Mouse (Mus musculus) forebrain, embryonic 13.5 days (tissue): Measurements from ENCODE around the gene Ranbp9. TPM values are rescaled to one million over a fixed set of nuclear protein-coding genes. Genes with fewer than 3 reads are reported as not detected.

Source experiments
- ATAC-seq: fragments of 200-750 bp; cut with Nextera tagmentation; 2 replicates; pipeline ENCODE4 v1.8.0; 2017
- H3K27ac ChIP-seq: fragments of 300-500 bp; sonication (generic); 2 replicates; pipeline ENCODE4 v1.5.1; 2015; ENCODE audit warnings: inconsistent platforms, mild to moderate bottlenecking, moderate library complexity
- H3K27me3 ChIP-seq: fragments of 300-500 bp; sonication (generic); 2 replicates; pipeline ENCODE4 v1.6.1; 2015; ENCODE audit warnings: mild to moderate bottlenecking, inconsistent platforms
- H3K36me3 ChIP-seq: fragments of 300-500 bp; sonication (generic); 2 replicates; pipeline ENCODE4 v1.6.1; 2015; ENCODE audit warnings: mild to moderate bottlenecking, inconsistent platforms; ENCODE audit not compliant: poor library complexity, severe bottlenecking
- H3K4me1 ChIP-seq: fragments of 300-500 bp; sonication (generic); 2 replicates; pipeline ENCODE4 v1.6.1; 2015; ENCODE audit warnings: inconsistent platforms
- H3K4me2 ChIP-seq: fragments of 300-500 bp; sonication (generic); 2 replicates; pipeline ENCODE4 v1.6.1; 2015; ENCODE audit warnings: inconsistent platforms, mild to moderate bottlenecking, moderate library complexity
- H3K4me3 ChIP-seq: fragments of 300-500 bp; sonication (generic); 2 replicates; pipeline ENCODE4 v1.5.1; 2015; ENCODE audit warnings: mild to moderate bottlenecking, inconsistent platforms
- H3K9ac ChIP-seq: fragments of 300-500 bp; sonication (generic); 2 replicates; pipeline ENCODE4 v1.6.1; 2015; ENCODE audit warnings: mild to moderate bottlenecking, inconsistent platforms
- H3K9me3 ChIP-seq: fragments of 300-500 bp; sonication (generic); replicated peaks from 2 replicates; pipeline ENCODE4 v1.6.1; 2016; ENCODE audit warnings: inconsistent platforms
- WGBS: fragments of 180-500 bp; shearing (Covaris S2); methylation state at CpG from one replicate; pipeline ENCODE4 v1.1.7; 2015; 5-methylcytosine and 5-hydroxymethylcytosine counted together
- polyA plus RNA-seq: library from polyadenylated mRNA; unstranded; fragments of >200 nt; fragmentation: Nextera tagmentation; extraction: Ambion mirVana; gene quantifications from 2 replicates; pipeline ENCODE4 v1.2.1, GENCODE M21; 2015

Ranbp9 gene
- polyA plus RNA-seq, 1 experiment from 2014 or later: 12.7 TPM

DNA sequence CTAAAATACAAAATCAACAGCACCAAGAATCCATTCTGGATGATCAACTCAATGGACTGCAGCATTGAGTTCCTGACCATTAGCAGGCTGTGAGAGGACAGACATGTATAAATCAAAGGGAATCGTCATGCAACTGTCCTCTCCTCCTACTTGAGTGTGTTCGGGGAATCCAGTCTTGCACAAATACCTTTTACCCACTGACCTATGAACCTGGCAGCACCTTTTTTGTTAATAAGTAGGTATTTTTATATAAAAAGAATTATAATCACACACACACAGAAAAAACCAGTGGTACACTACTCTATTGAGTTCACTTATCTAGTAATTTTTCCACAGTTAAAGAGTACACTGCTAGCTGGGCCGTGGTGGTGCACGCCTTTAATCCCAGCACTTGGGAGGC is 37.4 kb downstream of the Ranbp9 start:
- Histone ChIP-seq H3K4me1 (0 out of 2 replicates have a peak, but pooled peaks cover 7% of the 10 kb centered on the region), H3K36me3 (no peaks in the 10 kb centered on the region), H3K27me3 (no peaks in the 10 kb centered on the region), H3K9ac (no peak overlapping the region), H3K4me3 (no peak overlapping the region), H3K27ac (no peak overlapping the region), H3K4me2 (no peak overlapping the region), H3K9me3 (no peaks in the 10 kb centered on the region)
- WGBS: 98% methylated on average over 4 of the region's 4 CpGs
- ATAC-seq: no peak

DNA sequence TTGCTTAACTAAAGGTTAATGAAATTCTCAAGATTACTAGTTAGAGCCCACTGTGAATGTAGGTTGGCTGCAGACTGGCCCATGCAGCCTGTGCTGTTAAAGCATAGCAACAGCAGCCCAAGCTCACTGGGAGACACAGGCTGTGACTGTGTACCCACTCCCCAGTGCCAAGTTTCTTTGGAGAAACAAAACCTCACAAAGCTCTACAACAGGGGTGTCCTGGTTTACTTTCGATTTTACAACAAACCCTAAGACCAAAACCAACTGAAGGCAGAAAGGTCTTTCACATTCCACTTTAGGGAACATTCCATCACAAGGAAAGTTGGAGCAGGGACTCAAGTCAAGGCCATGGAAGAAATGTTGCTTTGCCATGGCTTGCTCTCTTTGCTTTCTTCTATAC is 38.5 kb downstream of the Ranbp9 start:
- 83% methylated on average over 1 of the region's 1 CpGs for WGBS
- ATAC-seq: no peak

DNA sequence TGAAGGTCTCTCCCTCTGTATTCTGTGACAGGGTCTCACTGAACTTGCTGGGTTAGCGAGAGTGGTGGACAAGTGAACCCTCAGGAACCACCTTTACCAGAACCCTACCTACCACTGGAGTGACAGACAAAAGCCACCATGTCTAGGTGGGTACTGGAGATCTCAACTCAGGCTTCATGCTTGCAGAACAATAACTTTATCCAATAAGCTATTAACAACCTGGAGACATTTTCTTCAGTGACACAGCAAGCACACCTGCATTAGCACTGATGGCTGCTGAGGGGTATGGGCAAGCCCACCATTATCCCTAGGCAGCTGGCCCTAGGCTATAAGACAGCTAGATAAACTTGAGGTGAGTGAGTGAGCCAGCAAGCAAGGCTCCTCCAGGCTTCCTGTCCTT is 40.7 kb downstream of the Ranbp9 start:
- no peak for ATAC-seq
- no peaks in the 10 kb centered on the region for H3K36me3 ChIP-seq
- 0 out of 2 replicates have a peak, but pooled peaks cover 3% of the 10 kb centered on the region for H3K4me1 ChIP-seq
- H3K9me3 ChIP-seq: no peaks in the 10 kb centered on the region
- no peak overlapping the region for H3K27ac ChIP-seq
- H3K9ac ChIP-seq: no peak overlapping the region
- no peak overlapping the region for H3K4me2 ChIP-seq
- H3K4me3 ChIP-seq: no peak overlapping the region
- WGBS: 92% methylated on average over 1 of the region's 1 CpGs
- no peaks in the 10 kb centered on the region for H3K27me3 ChIP-seq

More for the DNA sequence above, 38.5 kb downstream of the Ranbp9 start:
- H3K27ac ChIP-seq: no peak overlapping the region
- H3K9ac ChIP-seq: no peak overlapping the region
- no peak overlapping the region for H3K4me2 ChIP-seq
- H3K4me3 ChIP-seq: no peak overlapping the region
- no peaks in the 10 kb centered on the region for H3K9me3 ChIP-seq
- H3K36me3 ChIP-seq: no peaks in the 10 kb centered on the region
- H3K4me1 ChIP-seq: 0 out of 2 replicates have a peak, but pooled peaks cover 7% of the 10 kb centered on the region
- H3K27me3 ChIP-seq: no peaks in the 10 kb centered on the region

DNA sequence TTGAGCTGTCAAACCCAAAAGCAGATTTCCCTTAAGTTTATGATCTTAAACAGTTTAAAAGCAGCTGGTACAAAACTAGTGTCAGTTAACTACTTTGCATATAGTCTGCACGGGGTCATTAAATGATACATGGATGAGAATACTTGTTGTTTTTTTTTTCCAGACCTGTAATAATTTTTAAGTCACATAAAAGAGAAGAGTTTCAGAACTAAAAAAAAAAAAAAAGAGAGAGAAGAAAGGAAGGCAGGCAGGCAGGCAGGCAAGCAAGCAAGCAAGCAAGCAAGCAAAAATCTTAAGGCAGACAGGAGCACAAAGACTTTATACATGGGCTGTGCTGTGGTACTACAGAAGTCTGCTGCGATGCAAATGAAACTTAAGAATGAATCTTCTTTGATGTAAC is 47.7 kb downstream of the Ranbp9 start:
- peaks cover 14% of the 10 kb centered on the region for H3K36me3 ChIP-seq
- H3K27ac ChIP-seq: no peak overlapping the region
- ATAC-seq: no peak
- H3K4me1 ChIP-seq: no peaks in the 10 kb centered on the region
- no peak overlapping the region for H3K9ac ChIP-seq
- H3K27me3 ChIP-seq: no peaks in the 10 kb centered on the region
- H3K9me3 ChIP-seq: no peaks in the 10 kb centered on the region
- H3K4me3 ChIP-seq: no peak overlapping the region
- 84% methylated on average over 2 of the region's 2 CpGs for WGBS
- H3K4me2 ChIP-seq: no peak overlapping the region

DNA sequence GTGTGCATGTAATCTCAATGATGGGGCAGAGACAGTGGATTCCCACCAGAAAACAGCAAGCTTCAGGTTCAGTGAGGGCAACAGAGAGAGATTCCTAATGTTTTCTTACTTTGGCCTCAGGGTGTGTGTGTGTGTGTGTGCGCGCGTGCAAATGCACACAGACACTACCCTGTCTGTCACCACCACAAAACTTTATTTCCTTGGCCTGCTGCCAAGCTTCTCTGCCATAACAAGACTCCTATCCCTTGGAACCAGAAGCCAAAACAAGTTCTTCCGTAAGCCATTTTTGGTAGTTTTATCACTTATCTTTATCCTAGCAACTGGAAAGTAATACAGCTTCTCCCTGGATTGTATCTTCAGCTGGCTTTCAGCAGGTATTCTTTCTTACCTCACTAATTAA is 52.6 kb downstream of the Ranbp9 start:
- no peaks in the 10 kb centered on the region for H3K27me3 ChIP-seq
- no peaks in the 10 kb centered on the region for H3K9me3 ChIP-seq
- H3K36me3 ChIP-seq: peaks cover 24% of the 10 kb centered on the region
- no peaks in the 10 kb centered on the region for H3K4me1 ChIP-seq
- no peak for ATAC-seq
- no peak overlapping the region for H3K9ac ChIP-seq
- 94% methylated on average over 4 of the region's 4 CpGs for WGBS
- no peak overlapping the region for H3K4me3 ChIP-seq
- no peak overlapping the region for H3K27ac ChIP-seq
- no peak overlapping the region for H3K4me2 ChIP-seq

DNA sequence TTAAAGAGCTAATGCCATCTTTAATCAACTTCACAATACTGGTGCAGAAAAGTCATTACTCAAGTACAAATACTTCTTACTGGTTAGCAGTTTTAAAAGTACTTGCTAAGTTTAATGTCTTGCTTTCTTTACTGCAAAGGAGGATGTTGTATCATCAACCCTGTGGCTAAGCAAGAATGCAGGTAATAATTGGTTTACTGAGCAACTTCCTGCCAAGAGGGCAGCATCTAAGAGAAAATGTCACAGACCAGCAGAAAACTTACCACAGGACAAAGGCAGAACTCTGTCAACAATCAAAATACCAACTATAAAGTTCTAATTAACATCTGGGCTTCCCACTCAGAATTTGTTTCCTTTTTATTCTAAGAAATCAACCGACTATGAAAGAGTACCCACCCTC is 65.8 kb downstream of the Ranbp9 start:
- H3K27me3 ChIP-seq: no peaks in the 10 kb centered on the region
- no peaks in the 10 kb centered on the region for H3K9me3 ChIP-seq
- H3K9ac ChIP-seq: no peak overlapping the region
- ATAC-seq: no peak
- WGBS: 82% methylated on average over 1 of the region's 1 CpGs
- no peak overlapping the region for H3K4me2 ChIP-seq
- H3K4me3 ChIP-seq: no peak overlapping the region
- H3K36me3 ChIP-seq: peaks cover 72% of the 10 kb centered on the region
- no peak overlapping the region for H3K27ac ChIP-seq
- no peaks in the 10 kb centered on the region for H3K4me1 ChIP-seq

DNA sequence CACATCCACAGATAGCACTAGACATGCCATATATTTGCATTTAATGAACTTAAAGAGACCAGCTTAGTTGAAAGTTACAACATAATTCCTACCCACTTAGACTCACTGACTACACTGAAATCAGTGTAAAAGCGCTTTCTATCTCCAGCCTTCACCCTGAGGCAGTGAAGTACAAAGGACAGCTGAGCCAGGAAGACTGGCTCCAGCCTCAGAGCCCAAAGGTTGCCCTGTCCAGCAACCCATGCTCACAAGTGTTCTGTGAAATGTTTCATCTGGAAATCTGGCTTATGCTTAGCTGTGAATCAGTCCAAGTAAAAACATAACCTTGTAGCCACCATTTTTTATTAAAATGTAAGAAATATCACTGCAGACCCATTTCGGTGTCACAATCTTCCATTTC is 67.5 kb downstream of the Ranbp9 start:
- no peak for ATAC-seq
- Histone ChIP-seq H3K27ac (no peak overlapping the region), H3K36me3 (peaks cover 57% of the 10 kb centered on the region), H3K4me3 (no peak overlapping the region), H3K27me3 (no peaks in the 10 kb centered on the region), H3K9me3 (no peaks in the 10 kb centered on the region), H3K4me2 (no peak overlapping the region), H3K4me1 (no peaks in the 10 kb centered on the region), H3K9ac (no peak overlapping the region)
- WGBS: 97% methylated on average over 2 of the region's 2 CpGs

DNA sequence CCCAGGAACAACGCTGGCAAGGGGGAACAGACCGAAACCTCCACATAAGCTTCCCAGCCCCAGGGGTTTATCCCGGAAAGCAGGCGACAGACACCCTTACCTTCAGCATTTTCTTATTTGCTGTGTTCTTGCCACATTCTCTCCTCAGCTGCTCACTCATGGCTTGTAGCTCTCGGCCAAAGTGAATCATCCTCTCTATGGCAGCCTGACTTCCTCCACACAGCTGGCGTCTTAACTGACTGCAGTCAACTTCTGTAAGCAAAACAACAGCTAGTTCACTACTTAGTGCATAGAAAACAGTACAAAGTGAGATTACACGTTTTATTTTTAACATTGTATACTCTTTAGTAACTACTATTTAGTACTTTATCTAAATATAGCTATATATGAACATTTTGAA is 68.8 kb downstream of the Ranbp9 start:
- 86% methylated on average over 7 of the region's 7 CpGs for WGBS
- H3K36me3 ChIP-seq: peaks cover 58% of the 10 kb centered on the region

DNA sequence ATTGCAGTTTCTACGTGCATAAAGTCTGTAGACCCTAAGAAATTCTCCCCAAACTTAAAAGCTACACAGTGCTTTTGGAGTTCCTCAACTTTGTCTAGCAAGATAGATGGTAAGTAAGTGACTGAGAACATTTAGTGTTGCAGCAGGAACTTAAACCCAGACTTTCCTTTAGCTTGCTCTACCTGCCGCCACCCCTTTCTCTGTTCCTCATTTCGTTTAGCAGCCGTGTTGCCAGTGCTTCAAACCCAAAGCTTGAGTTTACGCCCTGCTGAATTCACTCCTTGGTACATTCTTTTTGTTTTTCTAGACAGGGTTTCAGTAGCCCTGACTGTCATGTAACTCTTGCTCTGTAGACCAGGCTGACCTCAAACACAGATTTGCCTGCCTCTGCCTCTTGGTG is 81.5 kb downstream of the Ranbp9 start:
- H3K27me3 ChIP-seq: no peaks in the 10 kb centered on the region
- peaks cover 59% of the 10 kb centered on the region for H3K36me3 ChIP-seq
- WGBS: 93% methylated on average over 5 of the region's 5 CpGs
- no peak overlapping the region for H3K27ac ChIP-seq
- peak overlapping the region; percentile 70 for H3K4me2 ChIP-seq
- H3K9me3 ChIP-seq: no peaks in the 10 kb centered on the region
- ATAC-seq: no peak
- peaks cover 12% of the 10 kb centered on the region for H3K4me1 ChIP-seq
- H3K4me3 ChIP-seq: peak overlapping the region; percentile 85
- 0 out of 2 replicates have a peak overlapping the region, but pooled peaks have one; percentile 94 for H3K9ac ChIP-seq

More for the DNA sequence above, 68.8 kb downstream of the Ranbp9 start:
- Histone ChIP-seq H3K9me3 (no peaks in the 10 kb centered on the region), H3K9ac (no peak overlapping the region), H3K4me1 (no peaks in the 10 kb centered on the region), H3K27me3 (no peaks in the 10 kb centered on the region), H3K4me3 (no peak overlapping the region), H3K4me2 (no peak overlapping the region), H3K27ac (no peak overlapping the region)
- no peak for ATAC-seq

DNA sequence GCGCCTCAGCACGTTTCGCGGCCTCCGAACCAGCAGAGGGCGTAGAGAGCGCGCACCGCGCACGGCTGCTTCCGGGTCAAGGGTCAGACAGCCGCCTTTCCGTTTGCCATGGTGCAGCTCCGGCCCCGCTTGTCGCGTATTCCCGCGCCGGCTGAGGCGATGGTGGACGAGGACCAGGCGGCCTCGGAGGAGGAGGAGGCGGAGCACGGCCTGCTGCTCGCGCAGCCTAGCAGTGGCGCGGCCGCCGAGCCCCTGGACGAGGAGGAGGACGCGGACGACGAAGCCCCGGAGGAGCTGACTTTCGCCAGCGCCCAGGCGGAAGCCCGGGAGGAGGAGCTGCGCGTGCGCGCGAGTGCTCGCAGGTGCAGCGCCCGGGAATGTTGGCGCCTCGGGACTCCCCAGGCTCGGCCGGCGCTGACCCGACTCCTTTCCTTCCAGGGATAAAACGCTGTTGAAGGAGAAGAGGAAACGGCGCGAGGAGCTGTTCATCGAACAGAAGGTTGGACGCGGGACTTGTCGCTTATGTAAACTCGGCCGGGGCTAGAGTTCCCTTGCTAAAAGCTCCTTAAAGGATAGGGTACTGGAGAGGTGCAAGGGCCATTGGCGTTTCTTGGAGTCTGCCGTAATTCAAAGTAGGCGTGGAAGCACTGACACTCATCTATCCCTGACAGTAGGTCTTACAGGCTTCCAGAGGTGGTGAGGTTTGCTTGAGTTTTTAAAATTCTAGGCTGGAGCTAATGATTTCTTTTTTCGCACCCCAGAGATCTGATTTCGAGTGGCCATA is 82.6 kb downstream of the Ranbp9 start, which contains the start of gene Nol7:
Gene Nol7, plus strand, starts transcription at position 94 of the 784 bp plus-strand sequence.
- Histone ChIP-seq H3K4me2 (peak within 1 kb of the TSS; percentile 70), H3K27ac (peak within 1 kb of the TSS; percentile 93), H3K4me3 (peak within 1 kb of the TSS; percentile 85), H3K9me3 (no peaks in the 10 kb centered on the region), H3K4me1 (peaks cover 12% of the 10 kb centered on the region), H3K9ac (peak within 1 kb of the TSS; percentile 94), H3K27me3 (no peaks in the 10 kb centered on the region), H3K36me3 (peaks cover 60% of the 10 kb centered on the region)
- 2% methylated on average over 56 of the region's 72 CpGs for WGBS
- ATAC-seq: peak; percentile 94

DNA sequence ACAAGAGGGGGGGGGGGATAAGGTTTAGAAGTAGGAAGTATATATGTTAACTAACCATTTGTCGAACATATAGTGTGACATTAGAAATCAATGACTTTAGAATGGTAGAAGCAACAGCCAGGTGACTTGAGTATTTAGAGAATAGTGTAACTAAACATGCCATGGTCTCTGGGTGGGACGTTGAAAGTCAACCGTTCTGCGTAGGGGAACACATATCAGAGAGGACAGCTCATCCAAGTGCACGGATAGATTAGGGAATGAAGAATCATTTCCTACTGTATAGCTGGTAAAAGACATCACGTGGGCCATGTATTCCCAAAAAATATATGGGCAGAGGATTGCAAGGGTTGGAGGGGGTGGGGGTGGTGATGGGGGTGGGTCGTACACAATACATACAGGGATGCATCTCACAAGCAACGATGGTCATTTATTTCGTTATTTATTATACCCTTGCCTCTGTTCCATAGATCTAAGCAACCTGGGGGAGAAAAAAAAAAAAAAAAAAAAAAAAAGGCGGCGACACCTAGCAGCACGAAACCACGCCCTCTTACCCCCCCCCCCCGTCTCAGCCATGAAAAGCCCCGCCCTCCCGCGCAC is 83.3 kb downstream of the Ranbp9 start:
- no peak overlapping the region for H3K9ac ChIP-seq
- no peak; the same call in 1 of the 2 replicates for ATAC-seq
- H3K36me3 ChIP-seq: peaks cover 55% of the 10 kb centered on the region
- H3K27me3 ChIP-seq: no peaks in the 10 kb centered on the region
- peak overlapping the region; percentile 70; the same call in 1 of the 2 replicates for H3K4me2 ChIP-seq
- H3K4me1 ChIP-seq: peaks cover 12% of the 10 kb centered on the region
- H3K4me3 ChIP-seq: peak overlapping the region; percentile 85
- no peak overlapping the region for H3K27ac ChIP-seq
- H3K9me3 ChIP-seq: no peaks in the 10 kb centered on the region
- WGBS: 45% methylated on average over 14 of the region's 17 CpGs

DNA sequence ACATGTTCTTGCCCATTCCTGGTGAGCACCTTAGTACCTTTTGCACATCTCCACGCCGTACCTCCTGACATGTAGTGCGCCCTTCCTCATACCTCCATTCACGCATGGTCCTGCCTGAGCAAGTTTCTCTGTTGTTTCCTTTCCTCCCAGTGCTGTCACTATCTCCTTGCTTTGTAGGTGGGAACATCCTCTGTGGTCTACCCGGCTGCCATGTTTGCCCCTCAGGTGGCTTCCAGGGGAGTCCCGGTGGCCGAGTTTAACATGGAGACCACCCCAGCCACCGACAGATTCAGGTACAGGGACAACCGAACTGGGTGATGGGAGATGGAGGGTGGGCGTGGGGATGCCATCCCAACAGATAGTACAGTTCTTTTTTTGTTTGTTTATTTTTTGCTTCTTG is 95.8 kb downstream of the Ranbp9 start:
- WGBS: 98% methylated on average over 10 of the region's 10 CpGs
- H3K9ac ChIP-seq: no peak overlapping the region
- H3K36me3 ChIP-seq: peaks cover 36% of the 10 kb centered on the region
- ATAC-seq: no peak
- H3K27me3 ChIP-seq: no peaks in the 10 kb centered on the region
- H3K27ac ChIP-seq: no peak overlapping the region
- H3K4me2 ChIP-seq: no peak overlapping the region
- no peaks in the 10 kb centered on the region for H3K4me1 ChIP-seq
- H3K4me3 ChIP-seq: no peak overlapping the region
- H3K9me3 ChIP-seq: no peaks in the 10 kb centered on the region
